Mouse (Mus musculus): ENCODE measurements around the gene Apba2. TPM values are rescaled to one million over a fixed set of nuclear protein-coding genes. Genes with fewer than 3 reads are reported as not detected.

Apba2 gene
- polyA plus RNA-seq, 1 experiment from 2014 or later = 67.6 TPM

DNA sequence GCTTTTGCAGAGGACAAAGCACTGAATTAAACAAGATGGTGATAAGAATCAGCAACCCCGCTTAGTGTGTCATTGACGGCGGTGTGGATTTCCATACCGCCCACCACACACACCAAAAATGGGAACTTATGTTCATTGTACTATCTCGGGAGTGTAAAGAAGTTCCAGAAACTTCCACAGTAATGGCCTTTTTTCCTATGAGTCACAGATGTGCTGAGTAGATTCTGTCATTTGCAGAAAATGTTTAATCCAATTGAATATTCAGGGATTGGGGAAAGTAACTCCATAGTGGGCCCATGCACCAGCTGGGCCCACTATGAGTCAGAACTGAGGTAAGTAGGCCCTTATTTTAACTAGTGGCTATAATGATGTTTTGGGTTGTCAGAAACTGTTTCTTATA is 161.0 kb downstream of the Apba2 start:
- ATAC-seq (replicated peaks; ENCODE audit: low FRiP score) = no peak
- H3K4me1 ChIP-seq (replicated peaks; ENCODE audit: control insufficient read depth, insufficient read depth, low read length) = no peaks in the 10 kb centered on the region
- no peak overlapping the region for H3K27ac ChIP-seq (ENCODE audit: low read depth, low read length)
- H3K27me3 ChIP-seq (ENCODE audit: control insufficient read depth, insufficient read depth, low read length) = no peaks in the 10 kb centered on the region
- H3K9me3 ChIP-seq (ENCODE audit: control insufficient read depth, low read length) = no peaks in the 10 kb centered on the region
- no peak for DNase-seq (ENCODE audit: low spot score)
- H3K9ac ChIP-seq (ENCODE audit: low read length) = no peak overlapping the region
- no peaks in the 10 kb centered on the region for H3K36me3 ChIP-seq (ENCODE audit: control insufficient read depth, insufficient read depth, low read length)
- H3K4me2 ChIP-seq (ENCODE audit: low read depth, low read length, severe bottlenecking) = no peak overlapping the region
- 94% methylated on average over 5 of the region's 5 CpGs for WGBS
- no peak overlapping the region for H3K4me3 ChIP-seq (ENCODE audit: low read depth, low read length)

DNA sequence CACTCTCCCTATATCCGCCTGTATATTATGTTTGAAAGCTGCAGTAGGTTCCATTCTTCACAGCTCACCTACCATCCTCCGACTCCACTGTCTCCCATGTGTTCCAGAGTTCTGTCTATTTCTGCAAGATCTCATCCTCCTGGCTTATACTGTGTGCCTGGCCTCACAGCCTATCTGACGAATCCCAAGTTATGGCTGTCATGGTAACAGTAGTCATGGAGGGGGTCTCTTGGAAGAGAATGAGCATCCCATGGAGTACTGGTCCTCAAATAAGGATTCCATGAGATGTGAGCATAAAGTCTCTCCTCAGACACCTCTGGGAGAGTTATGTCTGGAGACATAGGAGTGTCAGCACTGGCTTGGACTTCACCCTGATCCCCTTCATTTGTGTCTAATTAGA is 162.1 kb downstream of the Apba2 start:
- H3K4me2 ChIP-seq (ENCODE audit: low read depth, low read length, severe bottlenecking) = no peak overlapping the region
- no peaks in the 10 kb centered on the region for H3K4me1 ChIP-seq (replicated peaks; ENCODE audit: control insufficient read depth, insufficient read depth, low read length)
- H3K27ac ChIP-seq (ENCODE audit: low read depth, low read length) = no peak overlapping the region
- ATAC-seq (replicated peaks; ENCODE audit: low FRiP score) = no peak
- no peak overlapping the region for H3K9ac ChIP-seq (ENCODE audit: low read length)
- H3K4me3 ChIP-seq (ENCODE audit: low read depth, low read length) = no peak overlapping the region
- 83% methylated on average over 3 of the region's 3 CpGs for WGBS
- H3K27me3 ChIP-seq (ENCODE audit: control insufficient read depth, insufficient read depth, low read length) = no peaks in the 10 kb centered on the region
- DNase-seq (ENCODE audit: low spot score) = no peak
- no peaks in the 10 kb centered on the region for H3K9me3 ChIP-seq (ENCODE audit: control insufficient read depth, low read length)
- no peaks in the 10 kb centered on the region for H3K36me3 ChIP-seq (ENCODE audit: control insufficient read depth, insufficient read depth, low read length)

DNA sequence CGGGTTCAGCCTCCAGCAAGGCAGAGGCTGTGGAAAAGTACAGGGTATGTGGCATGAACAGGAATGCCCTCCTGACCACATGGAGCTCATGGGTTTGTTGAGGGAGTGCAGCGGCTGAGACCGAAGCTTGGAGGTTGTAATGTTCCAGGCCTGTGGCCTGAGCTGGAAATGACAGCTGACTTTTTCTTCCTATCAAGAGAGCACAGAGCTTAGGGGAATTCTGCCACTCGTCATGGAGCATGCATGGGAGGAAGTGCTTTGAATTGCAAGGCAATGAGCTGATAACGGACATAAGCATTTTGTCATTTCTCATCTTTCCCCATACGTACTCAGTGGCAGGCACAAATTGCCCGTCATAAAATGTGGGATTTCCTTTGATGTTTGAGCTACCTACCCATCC is 163.6 kb downstream of the Apba2 start:
- WGBS = 81% methylated on average over 7 of the region's 7 CpGs
- H3K4me2 ChIP-seq (ENCODE audit: low read depth, low read length, severe bottlenecking) = no peak overlapping the region
- ATAC-seq (replicated peaks; ENCODE audit: low FRiP score) (no peak), DNase-seq (ENCODE audit: low spot score) (no peak)
- no peaks in the 10 kb centered on the region for H3K27me3 ChIP-seq (ENCODE audit: control insufficient read depth, insufficient read depth, low read length)
- H3K36me3 ChIP-seq (ENCODE audit: control insufficient read depth, insufficient read depth, low read length) = no peaks in the 10 kb centered on the region
- no peak overlapping the region for H3K9ac ChIP-seq (ENCODE audit: low read length)
- H3K27ac ChIP-seq (ENCODE audit: low read depth, low read length) = no peak overlapping the region
- H3K4me1 ChIP-seq (replicated peaks; ENCODE audit: control insufficient read depth, insufficient read depth, low read length) = no peaks in the 10 kb centered on the region
- H3K4me3 ChIP-seq (ENCODE audit: low read depth, low read length) = no peak overlapping the region
- no peaks in the 10 kb centered on the region for H3K9me3 ChIP-seq (ENCODE audit: control insufficient read depth, low read length)

DNA sequence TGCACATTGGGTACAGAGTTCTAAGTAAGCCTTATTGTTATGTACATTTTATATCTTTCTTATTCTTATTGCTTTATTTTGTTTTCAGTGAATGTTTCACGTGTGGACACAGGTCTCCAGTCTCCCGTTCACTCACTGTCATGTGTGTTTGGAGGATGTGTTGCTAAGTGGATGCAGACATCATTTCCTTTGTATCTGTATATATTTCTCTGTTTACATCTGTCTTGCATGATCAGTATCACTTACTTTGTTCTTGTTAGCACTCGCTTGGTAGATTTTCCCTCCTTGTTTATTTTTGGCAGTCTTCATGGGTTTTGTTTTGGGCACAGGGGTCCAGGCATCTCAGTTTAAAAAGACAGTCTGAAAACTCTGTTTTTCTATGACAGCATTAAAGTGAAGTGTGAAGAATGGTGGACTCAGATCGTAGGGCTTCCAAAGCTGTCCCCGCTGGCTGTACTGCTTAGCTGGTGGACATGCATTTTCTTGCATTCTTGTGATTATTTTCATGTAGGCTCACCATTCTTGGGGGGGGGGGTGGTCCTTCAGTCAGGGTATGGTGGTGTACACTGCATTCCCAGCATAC is 164.3 kb downstream of the Apba2 start:
- Histone ChIP-seq H3K4me1 (replicated peaks; ENCODE audit: control insufficient read depth, insufficient read depth, low read length) (no peaks in the 10 kb centered on the region), H3K9me3 (ENCODE audit: control insufficient read depth, low read length) (no peaks in the 10 kb centered on the region), H3K4me2 (ENCODE audit: low read depth, low read length, severe bottlenecking) (no peak overlapping the region), H3K27me3 (ENCODE audit: control insufficient read depth, insufficient read depth, low read length) (no peaks in the 10 kb centered on the region), H3K4me3 (ENCODE audit: low read depth, low read length) (no peak overlapping the region), H3K36me3 (ENCODE audit: control insufficient read depth, insufficient read depth, low read length) (no peaks in the 10 kb centered on the region), H3K27ac (ENCODE audit: low read depth, low read length) (no peak overlapping the region), H3K9ac (ENCODE audit: low read length) (no peak overlapping the region)
- ATAC-seq (replicated peaks; ENCODE audit: low FRiP score) (no peak), DNase-seq (ENCODE audit: low spot score) (no peak)
- 86% methylated on average over 5 of the region's 5 CpGs for WGBS

DNA sequence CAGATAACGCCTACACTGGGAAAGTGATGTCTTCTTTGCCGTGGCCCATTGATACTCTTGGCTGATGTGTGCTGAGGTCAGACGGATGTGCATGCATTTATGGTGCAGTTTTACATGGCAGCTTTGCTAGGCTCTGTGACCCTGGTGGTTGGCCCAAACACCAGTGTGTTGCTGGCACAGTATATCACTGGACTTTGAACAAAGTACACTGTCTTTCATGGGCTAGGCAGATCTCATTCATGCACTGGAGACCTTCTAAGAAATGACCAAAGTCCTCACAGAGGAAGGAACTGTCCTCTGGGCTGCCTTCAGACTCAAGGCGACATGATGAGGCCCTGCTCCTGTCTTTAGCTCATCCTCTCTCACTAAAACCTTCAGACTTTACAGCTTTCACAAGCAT is 166.5 kb downstream of the Apba2 start:
- Histone ChIP-seq H3K4me3 (ENCODE audit: low read depth, low read length) (no peak overlapping the region), H3K36me3 (ENCODE audit: control insufficient read depth, insufficient read depth, low read length) (no peaks in the 10 kb centered on the region), H3K27me3 (ENCODE audit: control insufficient read depth, insufficient read depth, low read length) (no peaks in the 10 kb centered on the region), H3K9ac (ENCODE audit: low read length) (no peak overlapping the region), H3K4me2 (ENCODE audit: low read depth, low read length, severe bottlenecking) (no peak overlapping the region), H3K27ac (ENCODE audit: low read depth, low read length) (no peak overlapping the region), H3K9me3 (ENCODE audit: control insufficient read depth, low read length) (no peaks in the 10 kb centered on the region), H3K4me1 (replicated peaks; ENCODE audit: control insufficient read depth, insufficient read depth, low read length) (no peaks in the 10 kb centered on the region)
- no peak for DNase-seq (ENCODE audit: low spot score)
- WGBS = 91% methylated on average over 4 of the region's 4 CpGs
- no peak for ATAC-seq (replicated peaks; ENCODE audit: low FRiP score)

DNA sequence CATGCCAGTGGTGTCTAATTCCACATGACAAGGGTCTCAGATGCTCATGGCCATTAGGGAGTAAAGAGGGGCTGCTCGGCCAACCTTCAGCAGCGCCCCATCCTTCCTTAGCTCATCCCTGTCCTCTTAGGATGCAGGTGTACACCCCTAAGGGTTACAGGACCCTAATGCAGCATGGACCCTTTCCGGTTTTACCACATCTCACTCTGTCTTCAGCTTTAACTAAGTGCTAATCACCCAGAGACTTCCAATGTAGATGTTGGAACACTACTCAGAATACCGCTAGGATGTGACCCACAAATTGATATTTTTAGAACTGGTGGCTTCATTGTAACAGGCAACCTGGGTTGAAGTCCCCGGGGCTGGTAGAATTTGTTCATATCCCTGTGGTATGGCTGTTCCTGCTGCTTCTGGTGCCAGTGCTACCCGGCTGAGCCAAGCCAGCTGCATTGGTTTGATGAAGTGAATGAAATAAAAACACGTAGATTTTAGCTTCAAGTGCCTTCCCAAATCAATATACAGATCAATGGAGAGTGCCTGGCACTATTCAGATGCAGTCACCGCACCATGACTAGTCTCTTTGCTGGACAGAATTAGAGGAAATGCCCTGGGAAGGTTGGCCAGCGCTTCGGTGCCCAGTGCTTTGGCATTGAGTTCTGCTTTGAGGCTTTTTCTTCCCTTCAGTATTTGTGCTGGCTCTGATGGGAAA is 178.4 kb downstream of the Apba2 start:
- H3K36me3 ChIP-seq (ENCODE audit: control insufficient read depth, insufficient read depth, low read length) = no peaks in the 10 kb centered on the region
- ATAC-seq (replicated peaks; ENCODE audit: low FRiP score) (no peak), DNase-seq (ENCODE audit: low spot score) (no peak)
- H3K4me2 ChIP-seq (ENCODE audit: low read depth, low read length, severe bottlenecking) = no peak overlapping the region
- H3K27me3 ChIP-seq (ENCODE audit: control insufficient read depth, insufficient read depth, low read length) = no peaks in the 10 kb centered on the region
- no peak overlapping the region for H3K27ac ChIP-seq (ENCODE audit: low read depth, low read length)
- H3K4me3 ChIP-seq (ENCODE audit: low read depth, low read length) = no peak overlapping the region
- no peaks in the 10 kb centered on the region for H3K9me3 ChIP-seq (ENCODE audit: control insufficient read depth, low read length)
- 89% methylated on average over 10 of the region's 10 CpGs for WGBS
- H3K4me1 ChIP-seq (replicated peaks; ENCODE audit: control insufficient read depth, insufficient read depth, low read length) = no peaks in the 10 kb centered on the region
- H3K9ac ChIP-seq (ENCODE audit: low read length) = no peak overlapping the region

DNA sequence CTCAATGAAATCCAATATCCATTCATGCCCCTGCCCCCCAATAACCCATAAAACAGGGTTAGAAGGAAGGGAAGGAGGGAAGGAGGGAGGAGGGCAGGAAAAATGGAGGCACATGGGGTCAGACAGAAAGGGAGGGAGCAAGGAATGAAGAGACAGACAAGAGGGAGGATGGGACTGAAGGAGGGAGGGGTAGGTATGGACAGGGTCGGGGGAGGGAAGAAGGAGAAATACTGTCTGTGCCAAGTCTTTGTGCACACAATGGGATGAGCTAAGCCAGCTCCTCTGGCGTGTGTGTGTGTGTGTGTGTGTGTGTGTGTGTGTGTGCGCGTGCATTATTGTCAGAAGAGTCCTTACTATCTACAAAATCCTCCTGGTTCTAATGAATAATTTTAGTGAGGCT is 183.4 kb downstream of the Apba2 start:
- Histone ChIP-seq H3K9me3 (ENCODE audit: control insufficient read depth, low read length) (no peaks in the 10 kb centered on the region), H3K36me3 (ENCODE audit: control insufficient read depth, insufficient read depth, low read length) (no peaks in the 10 kb centered on the region), H3K27me3 (ENCODE audit: control insufficient read depth, insufficient read depth, low read length) (no peaks in the 10 kb centered on the region), H3K4me3 (ENCODE audit: low read depth, low read length) (no peak overlapping the region), H3K4me1 (replicated peaks; ENCODE audit: control insufficient read depth, insufficient read depth, low read length) (no peaks in the 10 kb centered on the region), H3K27ac (ENCODE audit: low read depth, low read length) (no peak overlapping the region), H3K9ac (ENCODE audit: low read length) (no peak overlapping the region), H3K4me2 (ENCODE audit: low read depth, low read length, severe bottlenecking) (no peak overlapping the region)
- DNase-seq (ENCODE audit: low spot score) (no peak), ATAC-seq (replicated peaks; ENCODE audit: low FRiP score) (no peak)
- WGBS = 91% methylated on average over 4 of the region's 4 CpGs

DNA sequence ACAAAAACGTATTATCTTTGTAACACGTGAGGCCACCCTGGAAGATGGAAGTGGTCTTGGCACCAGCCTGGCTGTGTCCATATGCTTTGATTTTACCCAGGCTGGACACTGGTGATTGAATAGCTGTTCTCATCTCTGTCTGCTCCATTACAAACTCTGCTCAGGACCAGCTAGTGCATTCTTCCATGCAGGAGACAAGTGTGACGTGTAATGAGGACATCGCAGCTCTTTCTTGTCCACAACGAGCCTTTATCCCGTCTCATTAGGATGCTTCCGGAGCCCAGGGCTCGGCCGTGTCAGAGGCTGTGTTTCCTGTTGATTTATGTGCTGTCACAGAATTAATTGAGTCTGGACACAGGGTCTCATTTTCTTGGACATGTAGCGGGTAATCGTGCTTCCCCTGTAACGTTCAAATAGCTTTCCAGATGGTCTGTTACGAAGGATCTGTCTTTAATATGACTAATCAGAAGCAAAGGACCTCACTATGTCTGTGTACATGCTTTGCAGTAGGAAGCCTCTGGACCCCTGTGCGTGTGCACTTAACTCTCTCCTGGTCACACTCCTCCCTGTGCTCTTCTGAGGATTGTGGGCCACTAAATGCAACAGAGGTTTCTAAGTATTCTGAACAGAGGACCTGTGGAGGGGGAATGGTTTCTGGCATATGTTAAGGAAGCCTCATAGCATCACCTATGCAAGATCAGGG is 186.8 kb downstream of the Apba2 start:
- ATAC-seq (replicated peaks; ENCODE audit: low FRiP score) (no peak), DNase-seq (ENCODE audit: low spot score) (no peak)
- Histone ChIP-seq H3K4me3 (ENCODE audit: low read depth, low read length) (no peak overlapping the region), H3K36me3 (ENCODE audit: control insufficient read depth, insufficient read depth, low read length) (no peaks in the 10 kb centered on the region), H3K4me1 (replicated peaks; ENCODE audit: control insufficient read depth, insufficient read depth, low read length) (no peaks in the 10 kb centered on the region), H3K4me2 (ENCODE audit: low read depth, low read length, severe bottlenecking) (no peak overlapping the region), H3K27ac (ENCODE audit: low read depth, low read length) (no peak overlapping the region), H3K9me3 (ENCODE audit: control insufficient read depth, low read length) (no peaks in the 10 kb centered on the region), H3K9ac (ENCODE audit: low read length) (no peak overlapping the region), H3K27me3 (ENCODE audit: control insufficient read depth, insufficient read depth, low read length) (no peaks in the 10 kb centered on the region)
- 71% methylated on average over 14 of the region's 14 CpGs for WGBS

Measured in forebrain, embryonic 11.5 days (tissue).